Mouse (Mus musculus): ENCODE data around the gene Nek8.

- TF ChIP-seq CHD1 (IDR thresholded peaks at IDR 0.05; ENCODE audit: low read depth, low read length) (no peak), EP300 (IDR thresholded peaks at IDR 0.05; ENCODE audit: low read length) (no peak), POLR2A (IDR thresholded peaks at IDR 0.05; ENCODE audit: low read depth, low read length) (no peak)
These were observed 9.1 kb downstream of the Nek8 start for GRCm38 (mm10) chr11:78167257-78167959.

All from CH12.LX (cell line).